Mouse (Mus musculus): ENCODE measurements around the gene Nlgn1. TPM values are rescaled to one million over a fixed set of nuclear protein-coding genes. Genes with fewer than 3 reads are reported as not detected.
A peak's percentile ranks its signal among the peaks of the same experiment; 100 is the strongest.

The Nlgn1 gene
- polyA plus RNA-seq, 1 experiment: not detected

- no peak overlapping the region for H3K4me3 ChIP-seq
- no peaks in the 10 kb centered on the region for H3K36me3 ChIP-seq (ENCODE audit: control insufficient read depth, insufficient read depth)
- no peak overlapping the region for H3ac ChIP-seq (ENCODE audit: control insufficient read depth, insufficient read length)
- H3K79me2 ChIP-seq (ENCODE audit: control insufficient read depth, insufficient read depth): no peaks in the 10 kb centered on the region
- peak overlapping the region; percentile 45 for H3K4me2 ChIP-seq (ENCODE audit: low read depth)
- H3K27me3 ChIP-seq (ENCODE audit: control insufficient read depth, insufficient read depth, insufficient read length): no peaks in the 10 kb centered on the region
- TF ChIP-seq TCF3 (IDR thresholded peaks at IDR 0.05; ENCODE audit: insufficient read length, low read depth) (no peak), POLR2A (IDR thresholded peaks at IDR 0.05; ENCODE audit: insufficient read length, low read depth) (no peak), REST (IDR thresholded peaks at IDR 0.05; ENCODE audit: insufficient read depth, insufficient read length) (no peak), MYOD1 (IDR thresholded peaks at IDR 0.05; ENCODE audit: control insufficient read depth in 1 of 3, insufficient read length in 2 of 3, low read depth in 2 of 3) (no peak), SRF (IDR thresholded peaks at IDR 0.05; ENCODE audit: control insufficient read depth, insufficient read length, low read depth) (no peak), TCF12 (IDR thresholded peaks at IDR 0.05; ENCODE audit: insufficient read depth, poor library complexity, severe bottlenecking) (no peak), POLR2AphosphoS2 (IDR thresholded peaks at IDR 0.05; ENCODE audit: insufficient read length, low read depth) (no peak), MAX (IDR thresholded peaks at IDR 0.05; ENCODE audit: low read depth) (no peak), E2F4 (IDR thresholded peaks at IDR 0.05; ENCODE audit: insufficient read depth) (no peak), USF1 (IDR thresholded peaks at IDR 0.05; ENCODE audit: low read depth) (no peak), CEBPB (IDR thresholded peaks at IDR 0.05; ENCODE audit: insufficient read depth, poor library complexity, severe bottlenecking) (no peak), MYOG (IDR thresholded peaks at IDR 0.05; ENCODE audit: control insufficient read depth in 1 of 3, insufficient read depth in 1 of 3, insufficient read length in 2 of 3, low read depth in 2 of 3) (no peak)
Measured at GRCm38 (mm10) chr3:26153036-26153741, 179.1 kb downstream of the Nlgn1 start.

- Histone ChIP-seq H3K79me2 (ENCODE audit: control insufficient read depth, insufficient read depth) (no peaks in the 10 kb centered on the region), H3K27me3 (ENCODE audit: control insufficient read depth, insufficient read depth, insufficient read length) (no peaks in the 10 kb centered on the region), H3K36me3 (ENCODE audit: control insufficient read depth, insufficient read depth) (no peaks in the 10 kb centered on the region), H3K4me3 (no peak overlapping the region), H3K4me2 (ENCODE audit: low read depth) (peak overlapping the region; percentile 45), H3ac (ENCODE audit: control insufficient read depth, insufficient read length) (no peak overlapping the region)
- TF ChIP-seq MYOG (IDR thresholded peaks at IDR 0.05; ENCODE audit: control insufficient read depth in 1 of 3, insufficient read depth in 1 of 3, insufficient read length in 2 of 3, low read depth in 2 of 3): no peak
- no peak for TF ChIP-seq SRF (IDR thresholded peaks at IDR 0.05; ENCODE audit: control insufficient read depth, insufficient read length, low read depth)
- no peak for TF ChIP-seq TCF12 (IDR thresholded peaks at IDR 0.05; ENCODE audit: insufficient read depth, poor library complexity, severe bottlenecking)
- no peak for TF ChIP-seq CEBPB (IDR thresholded peaks at IDR 0.05; ENCODE audit: insufficient read depth, poor library complexity, severe bottlenecking)
- no peak for TF ChIP-seq TCF3 (IDR thresholded peaks at IDR 0.05; ENCODE audit: insufficient read length, low read depth)
- no peak for TF ChIP-seq POLR2A (IDR thresholded peaks at IDR 0.05; ENCODE audit: insufficient read length, low read depth)
- no peak for TF ChIP-seq REST (IDR thresholded peaks at IDR 0.05; ENCODE audit: insufficient read depth, insufficient read length)
- no peak for TF ChIP-seq MYOD1 (IDR thresholded peaks at IDR 0.05; ENCODE audit: control insufficient read depth in 1 of 3, insufficient read length in 2 of 3, low read depth in 2 of 3)
- TF ChIP-seq E2F4 (IDR thresholded peaks at IDR 0.05; ENCODE audit: insufficient read depth): no peak
- TF ChIP-seq POLR2AphosphoS2 (IDR thresholded peaks at IDR 0.05; ENCODE audit: insufficient read length, low read depth): no peak
- no peak for TF ChIP-seq MAX (IDR thresholded peaks at IDR 0.05; ENCODE audit: low read depth)
- no peak for TF ChIP-seq USF1 (IDR thresholded peaks at IDR 0.05; ENCODE audit: low read depth)
Measured at GRCm38 (mm10) chr3:26152510-26153035, 179.7 kb downstream of the Nlgn1 start.

- no peaks in the 10 kb centered on the region for H3K79me2 ChIP-seq (ENCODE audit: control insufficient read depth, insufficient read depth)
- H3K36me3 ChIP-seq (ENCODE audit: control insufficient read depth, insufficient read depth): no peaks in the 10 kb centered on the region
- no peaks in the 10 kb centered on the region for H3K27me3 ChIP-seq (ENCODE audit: control insufficient read depth, insufficient read depth, insufficient read length)
- no peak overlapping the region for H3ac ChIP-seq (ENCODE audit: control insufficient read depth, insufficient read length)
- no peak overlapping the region for H3K4me2 ChIP-seq (ENCODE audit: low read depth)
- H3K4me3 ChIP-seq: no peak overlapping the region
- TF ChIP-seq SRF (IDR thresholded peaks at IDR 0.05; ENCODE audit: control insufficient read depth, insufficient read length, low read depth) (no peak), POLR2A (IDR thresholded peaks at IDR 0.05; ENCODE audit: insufficient read length, low read depth) (no peak), E2F4 (IDR thresholded peaks at IDR 0.05; ENCODE audit: insufficient read depth) (no peak), POLR2AphosphoS2 (IDR thresholded peaks at IDR 0.05; ENCODE audit: insufficient read length, low read depth) (no peak), MYOD1 (IDR thresholded peaks at IDR 0.05; ENCODE audit: control insufficient read depth in 1 of 3, insufficient read length in 2 of 3, low read depth in 2 of 3) (no peak), MYOG (IDR thresholded peaks at IDR 0.05; ENCODE audit: control insufficient read depth in 1 of 3, insufficient read depth in 1 of 3, insufficient read length in 2 of 3, low read depth in 2 of 3) (no peak), CEBPB (IDR thresholded peaks at IDR 0.05; ENCODE audit: insufficient read depth, poor library complexity, severe bottlenecking) (no peak), REST (IDR thresholded peaks at IDR 0.05; ENCODE audit: insufficient read depth, insufficient read length) (no peak), USF1 (IDR thresholded peaks at IDR 0.05; ENCODE audit: low read depth) (no peak), TCF3 (IDR thresholded peaks at IDR 0.05; ENCODE audit: insufficient read length, low read depth) (no peak), MAX (IDR thresholded peaks at IDR 0.05; ENCODE audit: low read depth) (no peak), TCF12 (IDR thresholded peaks at IDR 0.05; ENCODE audit: insufficient read depth, poor library complexity, severe bottlenecking) (no peak)
Measured at GRCm38 (mm10) chr3:26151351-26152020, 180.8 kb downstream of the Nlgn1 start.

- no peak overlapping the region for H3K4me2 ChIP-seq (ENCODE audit: low read depth)
- H3K4me3 ChIP-seq: no peak overlapping the region
- no peaks in the 10 kb centered on the region for H3K36me3 ChIP-seq (ENCODE audit: control insufficient read depth, insufficient read depth)
- no peaks in the 10 kb centered on the region for H3K79me2 ChIP-seq (ENCODE audit: control insufficient read depth, insufficient read depth)
- H3ac ChIP-seq (ENCODE audit: control insufficient read depth, insufficient read length): no peak overlapping the region
- TF ChIP-seq POLR2A (IDR thresholded peaks at IDR 0.05; ENCODE audit: insufficient read length, low read depth) (no peak), MYOD1 (IDR thresholded peaks at IDR 0.05; ENCODE audit: control insufficient read depth in 1 of 3, insufficient read length in 2 of 3, low read depth in 2 of 3) (no peak), TCF3 (IDR thresholded peaks at IDR 0.05; ENCODE audit: insufficient read length, low read depth) (no peak), TCF12 (IDR thresholded peaks at IDR 0.05; ENCODE audit: insufficient read depth, poor library complexity, severe bottlenecking) (no peak), USF1 (IDR thresholded peaks at IDR 0.05; ENCODE audit: low read depth) (no peak), CEBPB (IDR thresholded peaks at IDR 0.05; ENCODE audit: insufficient read depth, poor library complexity, severe bottlenecking) (no peak), POLR2AphosphoS2 (IDR thresholded peaks at IDR 0.05; ENCODE audit: insufficient read length, low read depth) (no peak), SRF (IDR thresholded peaks at IDR 0.05; ENCODE audit: control insufficient read depth, insufficient read length, low read depth) (no peak), MYOG (IDR thresholded peaks at IDR 0.05; ENCODE audit: control insufficient read depth in 1 of 3, insufficient read depth in 1 of 3, insufficient read length in 2 of 3, low read depth in 2 of 3) (no peak), E2F4 (IDR thresholded peaks at IDR 0.05; ENCODE audit: insufficient read depth) (no peak), REST (IDR thresholded peaks at IDR 0.05; ENCODE audit: insufficient read depth, insufficient read length) (no peak), MAX (IDR thresholded peaks at IDR 0.05; ENCODE audit: low read depth) (no peak)
- no peaks in the 10 kb centered on the region for H3K27me3 ChIP-seq (ENCODE audit: control insufficient read depth, insufficient read depth, insufficient read length)
Measured at GRCm38 (mm10) chr3:26146174-26146573, 186.1 kb downstream of the Nlgn1 start.
